Mouse (Mus musculus) MEL (cell line): ENCODE measurements around the gene Arhgap30. TPM values are rescaled to one million over a fixed set of nuclear protein-coding genes. Genes with fewer than 3 reads are reported as not detected.
A peak's percentile ranks its signal among the peaks of the same experiment; 100 is the strongest.

ENCODE experiments used
- DNase-seq: peaks from one replicate; pipeline ENCODE4 v3.0.0; 2011; ENCODE audit warnings: low read depth, low spot score
- H3K27ac ChIP-seq: 2 replicates; pipeline ENCODE4 v1.5.1; 2012; ENCODE audit warnings: low read depth, mild to moderate bottlenecking, control low read depth, low read length, moderate library complexity; ENCODE audit not compliant: control insufficient read depth
- H3K27me3 ChIP-seq, 2 experiments: fragments of 150-350 bp in 1 of 2; sonication (generic) in 1 of 2; 2 replicates each; pipeline ENCODE4 v1.6.1; 2012; ENCODE audit warnings: low read length in 2 of 2, mild to moderate bottlenecking in 2 of 2, improper control_type of control experiment in 1 of 2, moderate library complexity in 1 of 2; ENCODE audit not compliant: insufficient read depth in 2 of 2, control insufficient read depth in 1 of 2
- H3K36me3 ChIP-seq, 2 experiments: 2 replicates each; pipeline ENCODE4 v1.6.1; 2012 to 2014; ENCODE audit warnings: low read length in 2 of 2, improper control_type of control experiment in 1 of 2, inconsistent platforms in 1 of 2, mild to moderate bottlenecking in 1 of 2; ENCODE audit not compliant: insufficient read depth in 2 of 2, control insufficient read depth in 1 of 2
- H3K4me1 ChIP-seq, 2 experiments: fragments of 150-350 bp in 1 of 2; sonication (generic) in 1 of 2; 2 replicates each; pipeline ENCODE4 v1.6.1; 2012; ENCODE audit warnings: low read length in 2 of 2, improper control_type of control experiment in 1 of 2, mild to moderate bottlenecking in 1 of 2; ENCODE audit not compliant: insufficient read depth in 2 of 2, control insufficient read depth in 1 of 2
- H3K4me3 ChIP-seq, 2 experiments: fragments of 150-350 bp in 1 of 2; sonication (generic) in 1 of 2; 2 replicates each; pipeline ENCODE4 v1.5.1; 2012; ENCODE audit warnings: low read depth in 2 of 2, low read length in 2 of 2, mild to moderate bottlenecking in 2 of 2, moderate library complexity in 2 of 2, control low read depth in 1 of 2, improper control_type of control experiment in 1 of 2; ENCODE audit not compliant: control insufficient read depth in 1 of 2, insufficient read depth in 1 of 2
- H3K79me2 ChIP-seq: 2 replicates; pipeline ENCODE4 v1.6.1; 2012; ENCODE audit warnings: mild to moderate bottlenecking, low read length, moderate library complexity; ENCODE audit not compliant: control insufficient read depth, poor library complexity, insufficient read depth
- H3K9ac ChIP-seq: 2 replicates; pipeline ENCODE4 v1.6.1; 2012; ENCODE audit warnings: low read depth, mild to moderate bottlenecking, control low read depth, low read length, moderate library complexity; ENCODE audit not compliant: control insufficient read depth, poor library complexity, severe bottlenecking
- H3K9me3 ChIP-seq: fragments of 150-350 bp; sonication (generic); replicated peaks from 2 replicates; pipeline ENCODE4 v1.6.1; 2012; ENCODE audit warnings: mild to moderate bottlenecking, low read length, improper control_type of control experiment, moderate library complexity; ENCODE audit not compliant: insufficient read depth
- BHLHE40 ChIP-seq: IDR thresholded peaks from 2 replicates; pipeline ENCODE4 v1.6.1; 2012; ENCODE audit warnings: low read depth, mild to moderate bottlenecking, inconsistent platforms, low read length, improper control_type of control experiment, borderline replicate concordance
- CHD1 ChIP-seq: IDR thresholded peaks from 2 replicates; pipeline ENCODE4 v1.6.1; 2012; ENCODE audit warnings: low read depth, mild to moderate bottlenecking, inconsistent platforms, low read length, improper control_type of control experiment
- CHD2 ChIP-seq: IDR thresholded peaks from 2 replicates; pipeline ENCODE4 v1.6.1; 2011; ENCODE audit warnings: low read length, improper control_type of control experiment
- CTCF ChIP-seq, 3 experiments: IDR thresholded peaks in 2 of 3; conservative IDR thresholded peaks in 1 of 3; 2 replicates each; pipeline ENCODE4 v1.5.1; 2011 to 2012; ENCODE audit warnings: low read length in 3 of 3, low read depth in 2 of 3, mild to moderate bottlenecking in 2 of 3, improper control_type of control experiment in 1 of 3, inconsistent platforms in 1 of 3, mixed read lengths in 1 of 3, moderate library complexity in 1 of 3; ENCODE audit not compliant: control insufficient read depth in 1 of 3, insufficient read depth in 1 of 3, poor library complexity in 1 of 3, severe bottlenecking in 1 of 3
- ELF1 ChIP-seq: IDR thresholded peaks from 2 replicates; pipeline ENCODE4 v1.6.1; 2014; ENCODE audit warnings: low read depth, mild to moderate bottlenecking, inconsistent platforms, low read length, improper control_type of control experiment, moderate library complexity
- EP300 ChIP-seq, 2 experiments: IDR thresholded peaks; 2 replicates each; pipeline ENCODE4 v1.6.1; 2011; ENCODE audit warnings: improper control_type of control experiment in 2 of 2, low read length in 2 of 2, low read depth in 1 of 2, mild to moderate bottlenecking in 1 of 2
- ETS1 ChIP-seq: IDR thresholded peaks from 2 replicates; pipeline ENCODE4 v1.6.1; 2012; ENCODE audit warnings: low read depth, mild to moderate bottlenecking, inconsistent platforms, low read length, improper control_type of control experiment, moderate library complexity
- GABPA ChIP-seq: IDR thresholded peaks from 2 replicates; pipeline ENCODE4 v1.6.1; 2012; ENCODE audit warnings: low read depth, mild to moderate bottlenecking, inconsistent platforms, low read length, improper control_type of control experiment, moderate library complexity
- GATA1 ChIP-seq: IDR thresholded peaks from 2 replicates; pipeline ENCODE4 v1.6.1; 2011; ENCODE audit warnings: low read depth, low read length, improper control_type of control experiment
- HCFC1 ChIP-seq: IDR thresholded peaks from 2 replicates; pipeline ENCODE4 v1.6.1; 2012; ENCODE audit warnings: low read depth, mild to moderate bottlenecking, inconsistent platforms, low read length, improper control_type of control experiment, moderate library complexity
- KAT2A ChIP-seq: conservative IDR thresholded peaks from 2 replicates; pipeline ENCODE4 v1.6.1; 2012; ENCODE audit warnings: low read depth, low read length, improper control_type of control experiment, inconsistent platforms
- MAFK ChIP-seq: IDR thresholded peaks from 2 replicates; pipeline ENCODE4 v1.6.1; 2011; ENCODE audit warnings: low read depth, mild to moderate bottlenecking, low read length, improper control_type of control experiment, borderline replicate concordance
- MAX ChIP-seq: IDR thresholded peaks from 2 replicates; pipeline ENCODE4 v1.6.1; 2011; ENCODE audit warnings: low read length, improper control_type of control experiment
- MAZ ChIP-seq: IDR thresholded peaks from 2 replicates; pipeline ENCODE4 v1.6.1; 2012; ENCODE audit warnings: low read depth, mild to moderate bottlenecking, inconsistent platforms, low read length, improper control_type of control experiment
- MEF2A ChIP-seq: IDR thresholded peaks from 2 replicates; pipeline ENCODE4 v1.6.1; 2014; ENCODE audit warnings: low read depth, mild to moderate bottlenecking, inconsistent platforms, low read length, improper control_type of control experiment; ENCODE audit not compliant: poor library complexity, insufficient replicate concordance, severe bottlenecking; ENCODE audit errors: extremely low read depth
- MXI1 ChIP-seq: IDR thresholded peaks from 2 replicates; pipeline ENCODE4 v1.6.1; 2011; ENCODE audit warnings: mild to moderate bottlenecking, low read depth, low read length, improper control_type of control experiment
- MYB ChIP-seq: IDR thresholded peaks from 2 replicates; pipeline ENCODE4 v1.6.1; 2011; ENCODE audit warnings: mild to moderate bottlenecking, low read depth, low read length, improper control_type of control experiment
- NELFE ChIP-seq: IDR thresholded peaks from 2 replicates; pipeline ENCODE4 v1.6.1; 2011; ENCODE audit warnings: low read depth, low read length, improper control_type of control experiment
- NRF1 ChIP-seq: IDR thresholded peaks from 2 replicates; pipeline ENCODE4 v1.6.1; 2014; ENCODE audit warnings: low read depth, mild to moderate bottlenecking, inconsistent platforms, low read length, improper control_type of control experiment, moderate library complexity; ENCODE audit not compliant: poor library complexity, insufficient read depth, severe bottlenecking
- POLR2A ChIP-seq, 2 experiments: IDR thresholded peaks; 2 replicates each; pipeline ENCODE4 v1.6.1; 2011 to 2012; ENCODE audit warnings: low read length in 2 of 2, mild to moderate bottlenecking in 2 of 2, control low read depth in 1 of 2, improper control_type of control experiment in 1 of 2, low read depth in 1 of 2, moderate library complexity in 1 of 2; ENCODE audit not compliant: control insufficient read depth in 1 of 2, insufficient read depth in 1 of 2, poor library complexity in 1 of 2
- POLR2AphosphoS2 ChIP-seq: IDR thresholded peaks from 2 replicates; pipeline ENCODE4 v1.6.1; 2011; ENCODE audit warnings: low read length, improper control_type of control experiment
- POLR2AphosphoS5 ChIP-seq: IDR thresholded peaks from 2 replicates; pipeline ENCODE4 v1.6.1; 2012; ENCODE audit warnings: low read depth, borderline replicate concordance, mild to moderate bottlenecking, inconsistent platforms, low read length, moderate library complexity, mixed read lengths
- RAD21 ChIP-seq: IDR thresholded peaks from 2 replicates; pipeline ENCODE4 v1.6.1; 2011; ENCODE audit warnings: mild to moderate bottlenecking, low read depth, low read length, improper control_type of control experiment
- RCOR1 ChIP-seq: IDR thresholded peaks from 2 replicates; pipeline ENCODE4 v1.6.1; 2012; ENCODE audit warnings: low read depth, mild to moderate bottlenecking, inconsistent platforms, low read length, improper control_type of control experiment
- SIN3A ChIP-seq: IDR thresholded peaks from 2 replicates; pipeline ENCODE4 v1.6.1; 2012; ENCODE audit warnings: low read length, improper control_type of control experiment, inconsistent platforms
- TAL1 ChIP-seq: IDR thresholded peaks from 2 replicates; pipeline ENCODE4 v1.6.1; 2012; ENCODE audit warnings: mild to moderate bottlenecking, inconsistent platforms, low read length, moderate library complexity, mixed read lengths
- TCF12 ChIP-seq: IDR thresholded peaks from 2 replicates; pipeline ENCODE4 v1.6.1; 2014; ENCODE audit warnings: low read depth, mild to moderate bottlenecking, inconsistent platforms, low read length, improper control_type of control experiment, moderate library complexity
- UBTF ChIP-seq: IDR thresholded peaks from 2 replicates; pipeline ENCODE4 v1.6.1; 2012; ENCODE audit warnings: low read depth, mild to moderate bottlenecking, inconsistent platforms, low read length, improper control_type of control experiment, moderate library complexity, borderline replicate concordance; ENCODE audit not compliant: insufficient read depth
- USF1 ChIP-seq: IDR thresholded peaks from 2 replicates; pipeline ENCODE4 v1.6.1; 2014; ENCODE audit warnings: low read depth, mild to moderate bottlenecking, inconsistent platforms, low read length, improper control_type of control experiment, moderate library complexity
- USF2 ChIP-seq, 2 experiments: IDR thresholded peaks; 2 replicates each; pipeline ENCODE4 v1.6.1; 2011 to 2012; ENCODE audit warnings: improper control_type of control experiment in 2 of 2, low read length in 2 of 2, borderline replicate concordance in 1 of 2, inconsistent platforms in 1 of 2, low read depth in 1 of 2, mild to moderate bottlenecking in 1 of 2; ENCODE audit not compliant: insufficient read depth in 1 of 2
- ZC3H11A ChIP-seq: IDR thresholded peaks from 2 replicates; pipeline ENCODE4 v1.6.1; 2012; ENCODE audit warnings: low read depth, mild to moderate bottlenecking, inconsistent platforms, low read length, improper control_type of control experiment
- ZKSCAN1 ChIP-seq: IDR thresholded peaks from 2 replicates; pipeline ENCODE4 v1.6.1; 2012; ENCODE audit warnings: low read depth, mild to moderate bottlenecking, inconsistent platforms, low read length, improper control_type of control experiment, moderate library complexity
- ZMIZ1 ChIP-seq: IDR thresholded peaks from 2 replicates; pipeline ENCODE4 v1.6.1; 2012; ENCODE audit warnings: low read depth, mild to moderate bottlenecking, inconsistent platforms, low read length, improper control_type of control experiment, moderate library complexity
- ZNF384 ChIP-seq: IDR thresholded peaks from 2 replicates; pipeline ENCODE4 v1.6.1; 2012; ENCODE audit warnings: low read depth, mild to moderate bottlenecking, inconsistent platforms, low read length, improper control_type of control experiment
- polyA plus RNA-seq, 2 experiments: library from polyadenylated mRNA; stranded (reverse) in 1 of 2; unstranded in 1 of 2; fragments of >175 nt in 1 of 2; fragments of >200 nt in 1 of 2; gene quantifications; 2 replicates each; pipeline versions ENCODE4 v1.2.1 to v1.2.4; 2012; ENCODE audit warnings: low replicate concordance in 2 of 2, low read depth in 1 of 2; ENCODE audit not compliant: insufficient read length in 2 of 2, insufficient read depth in 1 of 2, missing spikeins in 1 of 2
- total RNA-seq: library from RNA; depleted of rRNA; stranded (reverse); fragments of 300-350 nt; gene quantifications from 2 replicates; pipeline ENCODE4 v1.2.3, GENCODE M21; 2012; rRNA removed

Gene Arhgap30
- 31.0 and 31.5 TPM in 2 replicates for total RNA-seq
- 10 to 100 TPM in 1 of 2 experiments, not detected in 1; 41.2 TPM for polyA plus RNA-seq

- Histone ChIP-seq H3K36me3 (peaks cover 0 to 7% of the 10 kb centered on the region in 2 experiments; a peak in 2 of 4 replicates), H3K9ac (peak within 1 kb of the TSS; percentile 78), H3K4me1 (peaks cover 0 to 12% of the 10 kb centered on the region in 2 experiments), H3K27me3 (no peaks in the 10 kb centered on the region), H3K9me3 (no peaks in the 10 kb centered on the region), H3K27ac (peak within 1 kb of the TSS; percentile 51), H3K79me2 (peaks cover 19% of the 10 kb centered on the region), H3K4me3 (peak within 1 kb of the TSS; percentile 62 to 94)
- peak; percentile 96 for DNase-seq
- TF ChIP-seq POLR2AphosphoS2 = peak; percentile 29; the same call in 1 of the 2 replicates
- peak; percentile 83 for TF ChIP-seq ELF1
- no peak for TF ChIP-seq ZC3H11A
- TF ChIP-seq MXI1 = peak; percentile 39; the same call in 1 of the 2 replicates
- no peak for TF ChIP-seq POLR2AphosphoS5
- TF ChIP-seq GABPA = no peak
- no peak for TF ChIP-seq RAD21
- no peak for TF ChIP-seq CHD1
- no peak for TF ChIP-seq CTCF (IDR thresholded peaks at IDR 0.05 in 2 of 3, conservative IDR thresholded peaks at IDR 0.05 in 1 of 3; ENCODE audit: control insufficient read depth in 1 of 3, insufficient read depth in 1 of 3, low read depth in 2 of 3, low read length in 3 of 3, poor library complexity in 1 of 3, severe bottlenecking in 1 of 3)
- TF ChIP-seq MAX = peak; percentile 48
- no peak for TF ChIP-seq MAZ
- TF ChIP-seq RCOR1 = peak; percentile 75
- peak; percentile 30 to 90; a peak in 2 of 4 replicates for TF ChIP-seq POLR2A (IDR thresholded peaks at IDR 0.05; ENCODE audit: control insufficient read depth in 1 of 2, insufficient read depth in 1 of 2, low read depth in 1 of 2, low read length in 2 of 2, poor library complexity in 1 of 2)
- TF ChIP-seq MYB = no peak
- TF ChIP-seq KAT2A = no peak
- no peak for TF ChIP-seq MAFK
- TF ChIP-seq ZNF384 = no peak
- no peak for TF ChIP-seq TAL1
- TF ChIP-seq ZKSCAN1 = no peak
- 0 out of 2 replicates have a peak, but pooled peaks have one; percentile 28 for TF ChIP-seq ETS1
- peak in 1 of 2 experiments; percentile 43; a peak in 1 of 4 replicates for TF ChIP-seq EP300 (IDR thresholded peaks at IDR 0.05; ENCODE audit: low read depth in 1 of 2, low read length in 2 of 2)
- TF ChIP-seq SIN3A = no peak; the same call in 1 of the 2 replicates
- TF ChIP-seq USF2 (IDR thresholded peaks at IDR 0.05; ENCODE audit: borderline replicate concordance in 1 of 2, insufficient read depth in 1 of 2, low read depth in 1 of 2, low read length in 2 of 2) = no peak
- TF ChIP-seq ZMIZ1 = no peak
- TF ChIP-seq BHLHE40 = no peak
- TF ChIP-seq HCFC1 = peak; percentile 79
- no peak; the same call in 1 of the 2 replicates for TF ChIP-seq USF1
- no peak for TF ChIP-seq MEF2A
- TF ChIP-seq NRF1 = no peak
- peak; percentile 59 for TF ChIP-seq NELFE
- TF ChIP-seq GATA1 = no peak; the same call in 1 of the 2 replicates
- peak; percentile 34; the same call in 1 of the 2 replicates for TF ChIP-seq CHD2
- no peak for TF ChIP-seq UBTF
- TF ChIP-seq TCF12 = no peak
Measured at GRCm38 (mm10) chr1:171388376-171389102, at the start of gene Arhgap30. TSS of gene Arhgap30 (plus strand) at chr1:171388954.
